Mouse (Mus musculus) midbrain, embryonic 15.5 days (tissue): ENCODE measurements around the gene Ap1g2. TPM values are rescaled to one million over a fixed set of nuclear protein-coding genes. Genes with fewer than 3 reads are reported as not detected.

ENCODE experiments used
- ATAC-seq: fragments of 200-750 bp; cut with Nextera tagmentation; replicated peaks from 2 replicates; pipeline ENCODE4 v1.8.0; 2017; ENCODE audit warnings: moderate TSS enrichment
- H3K27ac ChIP-seq: fragments of 300-500 bp; sonication (generic); 2 replicates; pipeline ENCODE4 v1.5.1; 2015; ENCODE audit warnings: mild to moderate bottlenecking, inconsistent platforms
- H3K27me3 ChIP-seq: fragments of 300-500 bp; sonication (generic); replicated peaks from 2 replicates; pipeline ENCODE4 v1.6.1; 2015; ENCODE audit warnings: inconsistent platforms
- H3K36me3 ChIP-seq: fragments of 300-500 bp; sonication (generic); replicated peaks from 2 replicates; pipeline ENCODE4 v1.6.1; 2015; ENCODE audit warnings: inconsistent platforms
- H3K4me1 ChIP-seq: fragments of 300-500 bp; sonication (generic); 2 replicates; pipeline ENCODE4 v1.6.1; 2015; ENCODE audit warnings: inconsistent platforms
- H3K4me2 ChIP-seq: fragments of 300-500 bp; sonication (generic); 2 replicates; pipeline ENCODE4 v1.6.1; 2015; ENCODE audit warnings: inconsistent platforms, mild to moderate bottlenecking, moderate library complexity
- H3K4me3 ChIP-seq: fragments of 300-500 bp; sonication (generic); 2 replicates; pipeline ENCODE4 v1.5.1; 2015; ENCODE audit warnings: mild to moderate bottlenecking, inconsistent platforms
- H3K9ac ChIP-seq: fragments of 300-500 bp; sonication (generic); 2 replicates; pipeline ENCODE4 v1.6.1; 2015; ENCODE audit warnings: mild to moderate bottlenecking, inconsistent platforms
- H3K9me3 ChIP-seq: fragments of 300-500 bp; sonication (generic); 2 replicates; pipeline ENCODE4 v1.6.1; 2016; ENCODE audit warnings: inconsistent platforms
- WGBS: fragments of 180-500 bp; shearing (Covaris S2); methylation state at CpG from one replicate; pipeline ENCODE4 v1.1.7; 2015; ENCODE audit warnings: mixed read lengths; 5-methylcytosine and 5-hydroxymethylcytosine counted together
- polyA plus RNA-seq: library from polyadenylated mRNA; unstranded; fragments of >200 nt; fragmentation: Nextera tagmentation; extraction: Ambion mirVana; gene quantifications from 2 replicates; pipeline ENCODE4 v1.2.1, GENCODE M21; 2015

Ap1g2 gene
- polyA plus RNA-seq, 1 experiment from 2014 or later, result 9.2 TPM

- ATAC-seq, result peak; percentile 37
- WGBS, result 18% methylated on average over 8 of the region's 8 CpGs
- Histone ChIP-seq H3K36me3 (no peaks in the 10 kb centered on the region; the same call in 1 of the 2 replicates), H3K4me1 (peaks cover 54% of the 10 kb centered on the region), H3K27ac (peak overlapping the region; percentile 84), H3K4me2 (peak overlapping the region; percentile 43; the same call in 1 of the 2 replicates), H3K4me3 (no peak overlapping the region), H3K9ac (peak overlapping the region; percentile 18; the same call in 1 of the 2 replicates), H3K9me3 (no peaks in the 10 kb centered on the region), H3K27me3 (no peaks in the 10 kb centered on the region)
These were observed 27.0 kb downstream of the Ap1g2 start for GRCm38 (mm10) chr14:55079214-55079970.

GRCm38 (mm10) chr14:55078366-55078989 lies 27.9 kb downstream of the Ap1g2 start:
- H3K27ac ChIP-seq, result peak overlapping the region; percentile 84
- H3K4me1 ChIP-seq, result peaks cover 50% of the 10 kb centered on the region
- peak overlapping the region; percentile 18 for H3K9ac ChIP-seq
- H3K9me3 ChIP-seq, result no peaks in the 10 kb centered on the region
- H3K4me2 ChIP-seq, result peak overlapping the region; percentile 43
- WGBS, result 5% methylated on average over 23 of the region's 23 CpGs
- peak overlapping the region; percentile 12 for H3K4me3 ChIP-seq
- peaks cover under 1% of the 10 kb centered on the region; the same call in 1 of the 2 replicates for H3K36me3 ChIP-seq
- no peaks in the 10 kb centered on the region for H3K27me3 ChIP-seq
- peak; percentile 59 for ATAC-seq

- Histone ChIP-seq H3K4me1 (peaks cover 50% of the 10 kb centered on the region), H3K36me3 (peaks cover 7% of the 10 kb centered on the region), H3K27me3 (no peaks in the 10 kb centered on the region), H3K9me3 (no peaks in the 10 kb centered on the region), H3K4me2 (peak overlapping the region; percentile 43), H3K4me3 (peak overlapping the region; percentile 12; the same call in 1 of the 2 replicates), H3K9ac (peak overlapping the region; percentile 18), H3K27ac (peak overlapping the region; percentile 84)
- WGBS, result 6% methylated on average over 15 of the region's 15 CpGs
- peak; percentile 24 for ATAC-seq
These were observed 28.7 kb downstream of the Ap1g2 start for GRCm38 (mm10) chr14:55077481-55078365.

- no peaks in the 10 kb centered on the region for H3K27me3 ChIP-seq
- H3K27ac ChIP-seq, result peak overlapping the region; percentile 84
- H3K9ac ChIP-seq, result no peak overlapping the region
- no peaks in the 10 kb centered on the region for H3K9me3 ChIP-seq
- H3K4me1 ChIP-seq, result peaks cover 52% of the 10 kb centered on the region
- peaks cover 10% of the 10 kb centered on the region for H3K36me3 ChIP-seq
- 60% methylated on average over 3 of the region's 3 CpGs for WGBS
- no peak overlapping the region for H3K4me3 ChIP-seq
- no peak for ATAC-seq
- H3K4me2 ChIP-seq, result no peak overlapping the region
These were observed 29.4 kb downstream of the Ap1g2 start for GRCm38 (mm10) chr14:55076956-55077355.

GRCm38 (mm10) chr14:55076224-55076623 lies 30.2 kb downstream of the Ap1g2 start:
- Histone ChIP-seq H3K9me3 (no peaks in the 10 kb centered on the region), H3K4me2 (no peak overlapping the region), H3K4me3 (no peak overlapping the region), H3K9ac (no peak overlapping the region), H3K4me1 (peaks cover 52% of the 10 kb centered on the region), H3K36me3 (peaks cover 13% of the 10 kb centered on the region), H3K27ac (peak overlapping the region; percentile 84), H3K27me3 (no peaks in the 10 kb centered on the region)
- WGBS, result 44% methylated on average over 6 of the region's 6 CpGs
- ATAC-seq, result no peak

- WGBS, result 93% methylated on average over 12 of the region's 12 CpGs
- Histone ChIP-seq H3K4me2 (no peak overlapping the region), H3K9me3 (no peaks in the 10 kb centered on the region), H3K9ac (no peak overlapping the region), H3K27ac (no peak overlapping the region), H3K4me3 (no peak overlapping the region), H3K4me1 (peaks cover 43% of the 10 kb centered on the region), H3K27me3 (no peaks in the 10 kb centered on the region), H3K36me3 (peaks cover 22% of the 10 kb centered on the region)
- no peak for ATAC-seq
These were observed 32.0 kb downstream of the Ap1g2 start for GRCm38 (mm10) chr14:55074416-55074815.

GRCm38 (mm10) chr14:55071756-55072155 lies 34.6 kb downstream of the Ap1g2 start:
- H3K27me3 ChIP-seq, result no peaks in the 10 kb centered on the region
- peaks cover 17% of the 10 kb centered on the region for H3K4me1 ChIP-seq
- peak overlapping the region; percentile 43; the same call in 1 of the 2 replicates for H3K27ac ChIP-seq
- no peaks in the 10 kb centered on the region for H3K9me3 ChIP-seq
- H3K4me2 ChIP-seq, result no peak overlapping the region
- ATAC-seq, result no peak
- WGBS, result 31% methylated on average over 19 of the region's 19 CpGs
- peaks cover 43% of the 10 kb centered on the region for H3K36me3 ChIP-seq
- no peak overlapping the region for H3K4me3 ChIP-seq
- no peak overlapping the region for H3K9ac ChIP-seq

GRCm38 (mm10) chr14:55066042-55066441 lies 40.4 kb downstream of the Ap1g2 start:
- no peaks in the 10 kb centered on the region for H3K27me3 ChIP-seq
- H3K4me3 ChIP-seq, result no peak overlapping the region
- no peak for ATAC-seq
- peaks cover 20% of the 10 kb centered on the region for H3K4me1 ChIP-seq
- WGBS, result 91% methylated on average over 8 of the region's 8 CpGs
- no peak overlapping the region for H3K4me2 ChIP-seq
- H3K27ac ChIP-seq, result no peak overlapping the region
- H3K36me3 ChIP-seq, result peaks cover 56% of the 10 kb centered on the region
- no peaks in the 10 kb centered on the region for H3K9me3 ChIP-seq
- no peak overlapping the region for H3K9ac ChIP-seq

- ATAC-seq, result no peak
- Histone ChIP-seq H3K9me3 (no peaks in the 10 kb centered on the region), H3K27ac (no peak overlapping the region), H3K4me2 (no peak overlapping the region), H3K4me1 (peaks cover 26% of the 10 kb centered on the region), H3K36me3 (peaks cover 56% of the 10 kb centered on the region), H3K27me3 (no peaks in the 10 kb centered on the region), H3K9ac (no peak overlapping the region), H3K4me3 (no peak overlapping the region)
- WGBS, result 91% methylated on average over 13 of the region's 13 CpGs
These were observed 41.0 kb downstream of the Ap1g2 start for GRCm38 (mm10) chr14:55065391-55065790.

GRCm38 (mm10) chr14:55064481-55065370 lies 41.7 kb downstream of the Ap1g2 start:
- Histone ChIP-seq H3K9me3 (no peaks in the 10 kb centered on the region), H3K36me3 (peaks cover 50% of the 10 kb centered on the region), H3K4me2 (no peak overlapping the region), H3K9ac (no peak overlapping the region), H3K27ac (no peak overlapping the region), H3K4me3 (no peak overlapping the region), H3K4me1 (peaks cover 30% of the 10 kb centered on the region), H3K27me3 (no peaks in the 10 kb centered on the region)
- 85% methylated on average over 35 of the region's 35 CpGs for WGBS
- ATAC-seq, result no peak

- WGBS, result 89% methylated on average over 22 of the region's 22 CpGs
- no peak overlapping the region for H3K4me3 ChIP-seq
- no peak overlapping the region for H3K27ac ChIP-seq
- peaks cover 37% of the 10 kb centered on the region for H3K4me1 ChIP-seq
- H3K27me3 ChIP-seq, result no peaks in the 10 kb centered on the region
- H3K9me3 ChIP-seq, result no peaks in the 10 kb centered on the region
- ATAC-seq, result no peak
- H3K36me3 ChIP-seq, result peaks cover 40% of the 10 kb centered on the region
- no peak overlapping the region for H3K9ac ChIP-seq
- no peak overlapping the region for H3K4me2 ChIP-seq
These were observed 42.6 kb downstream of the Ap1g2 start for GRCm38 (mm10) chr14:55063581-55064381.
